Mouse (Mus musculus) right cerebral cortex, postnatal 25 days (tissue): ENCODE data around the gene Zc3h12d.

Source experiments
- DNase-seq: peaks from one replicate; pipeline ENCODE4 v3.0.0; 2022

Gene Zc3h12d

GRCm38 (mm10) chr10:7832171-7832676 lies at the start of gene Zc3h12d:
Gene Zc3h12d (plus strand): TSS chr10:7832470.
- no peak for DNase-seq

GRCm38 (mm10) chr10:7787319-7787718 lies 45.0 kb upstream of the Zc3h12d start:
- DNase-seq = no peak

- DNase-seq = no peak
These were observed 40.0 kb upstream of the Zc3h12d start for GRCm38 (mm10) chr10:7792254-7792750.

- DNase-seq = peak; percentile 93
These were observed 39.4 kb upstream of the Zc3h12d start, which contains the start of the genes Ginm1 and Ppil4 for GRCm38 (mm10) chr10:7792751-7793385. Gene Ginm1 (minus strand): TSS chr10:7792824. Gene Ppil4 (plus strand): TSS chr10:7792891.

GRCm38 (mm10) chr10:7801258-7801657 lies 31.0 kb upstream of the Zc3h12d start:
- DNase-seq = no peak

GRCm38 (mm10) chr10:7802519-7803140 lies 29.6 kb upstream of the Zc3h12d start:
- DNase-seq = no peak

- DNase-seq = no peak
These were observed 22.3 kb upstream of the Zc3h12d start for GRCm38 (mm10) chr10:7809937-7810336.

GRCm38 (mm10) chr10:7816476-7816875 lies 15.8 kb upstream of the Zc3h12d start:
- no peak for DNase-seq

GRCm38 (mm10) chr10:7818676-7819075 lies 13.6 kb upstream of the Zc3h12d start:
- DNase-seq = no peak

GRCm38 (mm10) chr10:7819156-7819555 lies 13.1 kb upstream of the Zc3h12d start:
- DNase-seq = no peak

GRCm38 (mm10) chr10:7819603-7820002 lies 12.7 kb upstream of the Zc3h12d start:
- DNase-seq = no peak

GRCm38 (mm10) chr10:7820171-7820570 lies 12.1 kb upstream of the Zc3h12d start:
- no peak for DNase-seq

- no peak for DNase-seq
These were observed 10.3 kb upstream of the Zc3h12d start for GRCm38 (mm10) chr10:7821981-7822380.

GRCm38 (mm10) chr10:7824663-7825280 lies 7.5 kb upstream of the Zc3h12d start:
- no peak for DNase-seq

GRCm38 (mm10) chr10:7825281-7825665 lies 7.0 kb upstream of the Zc3h12d start:
- no peak for DNase-seq

- no peak for DNase-seq
These were observed 6.2 kb upstream of the Zc3h12d start for GRCm38 (mm10) chr10:7826106-7826505.

- no peak for DNase-seq
These were observed 1.3 kb downstream of the Zc3h12d start for GRCm38 (mm10) chr10:7833377-7834165.

GRCm38 (mm10) chr10:7834671-7835225 lies 2.5 kb downstream of the Zc3h12d start:
- DNase-seq = no peak

- DNase-seq = no peak
These were observed 4.6 kb downstream of the Zc3h12d start for GRCm38 (mm10) chr10:7836902-7837301.

- no peak for DNase-seq
These were observed 5.2 kb downstream of the Zc3h12d start for GRCm38 (mm10) chr10:7837446-7837845.

- DNase-seq = no peak
These were observed 5.8 kb downstream of the Zc3h12d start for GRCm38 (mm10) chr10:7838036-7838435.

GRCm38 (mm10) chr10:7838874-7839421 lies 6.7 kb downstream of the Zc3h12d start:
- no peak for DNase-seq
